Mouse (Mus musculus) heart, embryonic 14.5 days (tissue): Measurements from ENCODE around the gene Adamts7. TPM values are rescaled to one million over a fixed set of nuclear protein-coding genes. Genes with fewer than 3 reads are reported as not detected.
A peak's percentile ranks its signal among the peaks of the same experiment; 100 is the strongest.

Source experiments
- ATAC-seq: fragments of 200-750 bp; cut with Nextera tagmentation; 2 replicates; pipeline ENCODE4 v1.8.0; 2017; ENCODE audit warnings: low read depth, moderate TSS enrichment; ENCODE audit not compliant: insufficient number of reproducible peaks, insufficient read depth, low FRiP score
- H3K27ac ChIP-seq, 2 experiments: fragments of 200-500 bp in 1 of 2; fragments of 300-500 bp in 1 of 2; sonication (generic) in 1 of 2; replicated peaks in 1 of 2; 2 replicates each; pipeline ENCODE4 v1.5.1; 2012 to 2014; ENCODE audit warnings: low read depth in 2 of 2, low read length in 2 of 2, control low read depth in 1 of 2, mild to moderate bottlenecking in 1 of 2, mixed read lengths in 1 of 2; ENCODE audit not compliant: control insufficient read depth in 1 of 2, insufficient read depth in 1 of 2
- H3K27me3 ChIP-seq: fragments of 300-500 bp; sonication (generic); 2 replicates; pipeline ENCODE4 v1.6.1; 2014; ENCODE audit warnings: mild to moderate bottlenecking, low read length, control low read depth; ENCODE audit not compliant: control insufficient read depth, insufficient read depth
- H3K36me3 ChIP-seq: fragments of 300-500 bp; sonication (generic); 2 replicates; pipeline ENCODE4 v1.6.1; 2014; ENCODE audit warnings: mild to moderate bottlenecking, control low read depth, low read length, mixed read lengths; ENCODE audit not compliant: control insufficient read depth, insufficient read depth
- H3K4me1 ChIP-seq, 2 experiments: fragments of 200-500 bp in 1 of 2; fragments of 300-500 bp in 1 of 2; sonication (generic) in 1 of 2; 2 replicates each; pipeline ENCODE4 v1.6.1; 2012 to 2014; ENCODE audit warnings: low read length in 2 of 2, control low read depth in 1 of 2, mixed read lengths in 1 of 2; ENCODE audit not compliant: control insufficient read depth in 2 of 2, insufficient read depth in 2 of 2
- H3K4me2 ChIP-seq: fragments of 300-500 bp; sonication (generic); 2 replicates; pipeline ENCODE4 v1.6.1; 2014; ENCODE audit warnings: mild to moderate bottlenecking, low read length
- H3K4me3 ChIP-seq, 2 experiments: fragments of 200-500 bp in 1 of 2; fragments of 300-500 bp in 1 of 2; sonication (generic) in 1 of 2; 2 replicates each; pipeline ENCODE4 v1.5.1; 2012 to 2014; ENCODE audit warnings: low read length in 2 of 2, mild to moderate bottlenecking in 2 of 2, control low read depth in 1 of 2, low read depth in 1 of 2, moderate library complexity in 1 of 2; ENCODE audit not compliant: control insufficient read depth in 1 of 2, insufficient read depth in 1 of 2
- H3K9ac ChIP-seq: fragments of 300-500 bp; sonication (generic); 2 replicates; pipeline ENCODE4 v1.6.1; 2014; ENCODE audit warnings: mild to moderate bottlenecking, low read length
- H3K9me3 ChIP-seq: fragments of 300-500 bp; sonication (generic); 2 replicates; pipeline ENCODE4 v1.6.1; 2016; ENCODE audit warnings: low read length, control low read depth; ENCODE audit not compliant: control insufficient read depth
- WGBS: fragments of 180-500 bp; shearing (Covaris S2); extraction: QIAGEN DNeasy Blood & Tissue Kit; methylation state at CpG from one replicate; pipeline ENCODE4 v1.1.7; 2014; 5-methylcytosine and 5-hydroxymethylcytosine counted together
- polyA plus RNA-seq: library from polyadenylated mRNA; unstranded; fragments of >200 nt; fragmentation: Nextera tagmentation; extraction: Ambion mirVana; gene quantifications from 2 replicates; pipeline ENCODE4 v1.2.1, GENCODE M21; 2014

Adamts7 gene
- polyA plus RNA-seq, 1 experiment from 2014 or later: 8.8 TPM

DNA sequence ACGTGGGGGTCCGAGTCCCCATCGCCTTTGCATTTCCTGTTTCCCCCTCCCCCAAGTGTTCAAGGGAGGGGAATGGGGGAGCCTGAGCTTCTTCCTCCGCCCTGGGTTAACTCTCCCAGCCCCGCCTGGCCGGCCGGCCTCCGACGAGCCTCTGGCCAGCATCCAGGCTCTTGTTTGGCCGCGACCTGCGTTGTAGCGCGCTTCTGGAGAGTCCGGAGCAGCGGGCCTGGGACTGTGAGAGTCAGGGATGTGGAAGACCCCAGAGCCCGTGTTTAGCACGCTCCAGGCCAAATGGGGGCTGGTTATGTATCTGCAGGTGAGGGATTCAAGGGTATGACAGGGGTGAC, 853 bp downstream of the Adamts7 start:
- 0 out of 4 replicates have a peak overlapping the region, but pooled peaks of 1 of the 2 experiments have one; percentile 45 for H3K27ac ChIP-seq
- H3K36me3 ChIP-seq: no peaks in the 10 kb centered on the region
- under 1% methylated on average over 18 of the region's 18 CpGs for WGBS

DNA sequence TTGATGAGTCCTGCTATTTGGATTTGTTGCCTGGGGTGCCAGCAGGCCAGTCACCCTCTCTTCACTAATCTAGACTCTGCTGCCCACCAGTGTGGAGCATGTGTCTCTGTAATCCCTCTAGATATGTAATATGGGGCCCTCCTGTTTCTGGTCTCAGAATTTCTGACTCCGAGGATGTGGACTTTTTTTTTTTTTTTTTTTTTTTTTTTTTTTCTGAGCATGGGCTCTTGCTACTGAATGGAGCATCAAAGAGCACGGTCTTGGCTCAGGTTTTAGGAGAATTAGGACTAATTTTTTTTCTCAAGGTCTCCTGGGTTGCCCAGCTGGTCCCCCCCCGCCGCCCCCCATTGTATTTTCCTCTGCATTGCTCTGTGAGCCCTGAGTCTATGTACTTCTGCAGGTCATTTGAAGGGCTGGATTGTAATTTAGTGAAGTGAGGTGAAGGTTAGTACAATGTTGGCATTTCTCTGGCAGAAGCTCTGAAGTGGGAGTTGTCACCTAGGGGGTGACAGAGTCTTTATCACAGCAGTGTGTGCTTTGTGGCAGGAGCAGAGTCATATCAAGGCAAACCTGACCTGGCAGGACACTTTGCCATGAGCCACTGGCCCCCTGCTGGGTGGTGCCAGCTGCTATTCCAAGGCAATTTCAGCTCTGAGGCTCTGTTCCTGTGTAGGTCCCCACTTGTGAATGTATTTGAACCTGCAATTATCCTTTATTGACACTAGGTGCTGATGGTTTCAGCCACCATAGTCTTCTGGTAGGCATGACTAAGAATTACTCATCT, 2.0 kb downstream of the Adamts7 start:
- H3K4me3 ChIP-seq: no peak overlapping the region
- H3K9ac ChIP-seq: no peak overlapping the region
- no peak overlapping the region for H3K27ac ChIP-seq
- no peaks in the 10 kb centered on the region for H3K27me3 ChIP-seq
- WGBS: 67% methylated on average over 4 of the region's 4 CpGs
- H3K4me1 ChIP-seq: peaks cover 6 to 15% of the 10 kb centered on the region in 2 experiments; a peak in 2 of 4 replicates
- no peak for ATAC-seq
- 0 out of 2 replicates have a peak overlapping the region, but pooled peaks have one; percentile 96 for H3K4me2 ChIP-seq
- no peaks in the 10 kb centered on the region for H3K9me3 ChIP-seq
- no peaks in the 10 kb centered on the region for H3K36me3 ChIP-seq

More for the DNA sequence above, 853 bp downstream of the Adamts7 start:
- peak overlapping the region; percentile 82 for H3K9ac ChIP-seq
- no peaks in the 10 kb centered on the region for H3K27me3 ChIP-seq
- no peak for ATAC-seq
- H3K4me3 ChIP-seq: peak overlapping the region; percentile 61 to 82
- H3K9me3 ChIP-seq: no peaks in the 10 kb centered on the region
- peaks cover 6 to 15% of the 10 kb centered on the region in 2 experiments; a peak in 2 of 4 replicates for H3K4me1 ChIP-seq
- peak overlapping the region; percentile 96 for H3K4me2 ChIP-seq

DNA sequence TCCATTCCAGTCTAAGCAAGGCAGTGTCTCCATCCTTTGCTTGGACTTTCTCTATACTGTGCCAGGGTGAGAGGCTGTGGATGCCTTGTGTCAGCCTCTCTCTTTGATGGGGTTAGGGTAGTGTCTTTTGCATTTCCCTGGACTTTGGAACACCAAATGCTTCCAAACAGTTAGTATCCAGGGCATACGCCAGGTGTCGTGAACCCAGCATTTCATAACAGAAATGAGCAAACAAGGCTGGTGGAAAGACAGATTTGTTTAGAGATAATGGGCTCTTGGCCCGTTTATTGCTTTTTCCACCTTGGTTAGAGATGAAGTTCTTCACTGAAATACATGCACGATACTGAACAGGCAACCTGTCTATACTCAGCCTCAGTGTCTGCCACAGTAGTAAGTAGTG, 2.7 kb downstream of the Adamts7 start:
- Histone ChIP-seq H3K36me3 (no peaks in the 10 kb centered on the region), H3K4me3 (no peak overlapping the region), H3K27me3 (no peaks in the 10 kb centered on the region), H3K4me1 (peaks cover 6 to 15% of the 10 kb centered on the region in 2 experiments; a peak in 2 of 4 replicates), H3K9ac (no peak overlapping the region), H3K4me2 (no peak overlapping the region), H3K27ac (no peak overlapping the region), H3K9me3 (no peaks in the 10 kb centered on the region)
- ATAC-seq: no peak
- 84% methylated on average over 4 of the region's 4 CpGs for WGBS

DNA sequence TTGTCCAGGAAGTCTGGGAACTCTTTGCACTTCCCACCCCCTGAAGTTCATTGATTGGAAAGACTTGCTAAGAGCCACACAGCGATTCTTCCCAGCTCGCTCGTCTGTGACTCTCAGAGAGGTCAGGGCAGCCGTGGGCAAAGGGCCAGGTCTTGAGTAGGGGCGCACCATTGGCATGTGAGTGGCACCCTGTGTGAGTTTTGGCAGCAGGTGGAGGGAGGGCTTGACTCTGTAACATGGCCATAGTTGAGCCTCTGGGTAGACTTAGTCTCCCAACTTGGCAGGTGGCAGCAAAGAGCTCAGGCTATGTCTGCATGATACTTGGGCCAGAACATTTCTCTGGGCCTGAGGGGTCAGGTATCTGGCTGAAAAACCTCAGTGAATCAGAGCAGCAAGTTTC, 3.7 kb downstream of the Adamts7 start:
- no peak overlapping the region for H3K27ac ChIP-seq

DNA sequence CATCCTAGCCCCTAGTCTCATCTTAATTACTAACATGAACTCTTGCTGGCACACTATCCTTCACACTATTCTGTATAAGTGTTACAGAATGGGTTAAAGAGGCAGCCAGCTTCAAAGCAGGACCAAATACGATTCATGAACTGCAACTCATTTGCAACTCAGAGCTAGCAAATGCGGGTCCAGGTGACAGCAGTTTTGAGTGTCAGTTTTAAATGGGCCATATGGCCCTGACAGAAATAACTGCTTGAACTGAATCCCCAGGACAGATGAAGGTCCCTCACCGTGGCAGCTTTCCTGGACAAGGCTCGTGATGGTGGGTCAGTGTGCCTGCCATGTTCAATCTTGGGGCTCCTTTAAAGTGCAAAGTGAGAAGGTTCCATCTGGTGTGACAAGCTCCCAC, 7.1 kb downstream of the Adamts7 start:
- Histone ChIP-seq H3K27ac (no peak overlapping the region), H3K4me3 (no peak overlapping the region), H3K9me3 (no peaks in the 10 kb centered on the region), H3K36me3 (0 out of 2 replicates have a peak, but pooled peaks cover 4% of the 10 kb centered on the region), H3K9ac (no peak overlapping the region), H3K4me1 (peaks cover 2 to 4% of the 10 kb centered on the region in 2 experiments; a peak in 2 of 4 replicates), H3K4me2 (no peak overlapping the region), H3K27me3 (no peaks in the 10 kb centered on the region)
- ATAC-seq: no peak
- 55% methylated on average over 4 of the region's 4 CpGs for WGBS

More for the DNA sequence above, 3.7 kb downstream of the Adamts7 start:
- H3K9ac ChIP-seq: no peak overlapping the region
- 64% methylated on average over 5 of the region's 5 CpGs for WGBS
- H3K9me3 ChIP-seq: no peaks in the 10 kb centered on the region
- H3K36me3 ChIP-seq: no peaks in the 10 kb centered on the region
- ATAC-seq: no peak
- H3K4me1 ChIP-seq: peaks cover 6 to 15% of the 10 kb centered on the region in 2 experiments; a peak in 2 of 4 replicates
- no peak overlapping the region for H3K4me2 ChIP-seq
- H3K27me3 ChIP-seq: no peaks in the 10 kb centered on the region
- H3K4me3 ChIP-seq: no peak overlapping the region

DNA sequence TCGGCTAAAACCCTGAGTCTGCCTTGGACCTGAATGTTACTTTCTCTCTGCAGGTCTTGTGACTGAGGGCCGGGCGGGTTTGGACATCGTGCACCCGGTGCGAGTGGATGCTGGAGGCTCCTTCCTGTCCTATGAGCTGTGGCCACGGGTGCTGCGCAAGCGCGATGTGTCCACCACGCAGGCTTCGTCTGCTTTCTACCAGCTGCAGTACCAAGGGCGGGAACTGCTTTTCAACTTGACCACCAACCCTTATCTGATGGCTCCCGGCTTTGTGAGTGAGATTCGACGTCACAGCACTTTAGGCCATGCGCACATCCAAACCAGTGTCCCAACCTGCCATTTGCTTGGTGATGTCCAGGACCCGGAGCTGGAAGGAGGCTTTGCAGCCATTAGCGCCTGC, 8.6 kb downstream of the Adamts7 start:
- Histone ChIP-seq H3K27me3 (no peaks in the 10 kb centered on the region), H3K9ac (no peak overlapping the region), H3K4me1 (peaks cover 0 to 3% of the 10 kb centered on the region in 2 experiments; a peak in 1 of 4 replicates), H3K4me2 (no peak overlapping the region), H3K27ac (no peak overlapping the region), H3K9me3 (no peaks in the 10 kb centered on the region), H3K36me3 (0 out of 2 replicates have a peak, but pooled peaks cover 15% of the 10 kb centered on the region), H3K4me3 (no peak overlapping the region)
- 92% methylated on average over 19 of the region's 19 CpGs for WGBS
- ATAC-seq: no peak

DNA sequence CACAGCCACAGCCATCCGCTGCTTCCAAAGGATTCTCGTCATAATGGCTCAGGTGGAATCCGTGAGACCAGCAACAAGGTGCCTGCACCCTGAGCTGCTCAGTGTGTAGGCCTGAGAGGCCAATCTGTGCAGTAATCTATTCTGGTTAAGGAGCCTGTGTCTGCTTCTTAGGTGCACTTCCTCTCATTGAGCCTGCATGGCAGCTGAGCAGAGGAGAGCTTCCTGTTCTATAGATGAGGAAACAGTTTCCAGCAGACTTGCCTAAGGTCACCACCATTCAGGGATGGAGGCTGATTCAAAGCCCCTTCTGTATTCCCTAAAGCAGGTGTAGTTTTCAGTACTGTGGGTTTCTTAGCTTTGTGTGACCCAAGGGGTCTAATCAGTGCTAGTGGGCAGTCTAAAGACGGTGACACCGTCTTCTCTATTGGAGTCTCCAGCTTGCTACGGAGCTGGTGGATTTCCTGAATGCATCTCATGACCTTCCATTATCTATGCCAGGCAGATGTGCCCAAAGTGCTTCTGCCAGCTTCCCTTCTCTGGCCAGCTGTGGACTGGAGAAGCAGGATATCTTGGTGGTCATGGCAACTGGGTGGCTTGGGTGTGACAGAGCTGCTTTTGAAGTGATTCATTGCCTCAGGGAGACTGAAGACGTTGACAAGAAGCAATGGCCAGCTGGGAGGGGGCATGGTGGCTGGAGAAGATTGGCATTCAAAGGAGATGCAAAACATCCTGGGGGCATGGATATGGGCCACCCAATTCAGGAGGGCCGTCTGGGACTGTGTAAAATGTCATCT, 9.9 kb downstream of the Adamts7 start:
- no peak overlapping the region for H3K4me3 ChIP-seq
- no peaks in the 10 kb centered on the region for H3K9me3 ChIP-seq
- no peaks in the 10 kb centered on the region for H3K27me3 ChIP-seq
- no peak overlapping the region for H3K27ac ChIP-seq
- 71% methylated on average over 8 of the region's 8 CpGs for WGBS
- H3K36me3 ChIP-seq: 0 out of 2 replicates have a peak, but pooled peaks cover 20% of the 10 kb centered on the region
- ATAC-seq: no peak
- H3K9ac ChIP-seq: no peak overlapping the region
- H3K4me2 ChIP-seq: no peak overlapping the region
- no peaks in the 10 kb centered on the region for H3K4me1 ChIP-seq
